Mouse (Mus musculus) spleen, adult 18-20 months (tissue): ENCODE measurements around the gene Map3k15.
A peak's percentile ranks its signal among the peaks of the same experiment; 100 is the strongest.

Experiments used
- DNase-seq, 2 experiments: peaks; one replicate each; pipeline ENCODE4 v3.0.0; 2022; ENCODE audit warnings: mixed read lengths in 2 of 2

Map3k15 gene

DNA sequence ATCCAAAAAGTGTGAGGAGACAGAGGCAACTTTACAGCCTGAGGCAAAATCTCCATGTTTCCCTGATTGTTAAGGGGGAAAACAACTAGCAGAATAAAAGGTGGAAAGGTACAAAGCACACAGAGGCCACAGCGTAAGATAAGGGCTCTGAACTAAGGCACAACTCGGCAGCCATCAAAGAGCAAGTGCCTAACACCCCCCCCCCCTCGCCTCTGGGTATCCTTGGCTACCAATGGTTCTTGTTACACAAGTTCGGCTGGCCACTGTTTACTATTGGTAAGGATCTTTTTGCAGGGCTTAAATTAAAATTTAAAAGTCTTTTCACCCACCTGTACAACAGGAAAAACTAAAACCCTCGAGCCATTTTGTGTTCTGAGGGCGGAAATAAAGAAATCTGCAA is 147.5 kb downstream of the Map3k15 start:
- no peak for DNase-seq

DNA sequence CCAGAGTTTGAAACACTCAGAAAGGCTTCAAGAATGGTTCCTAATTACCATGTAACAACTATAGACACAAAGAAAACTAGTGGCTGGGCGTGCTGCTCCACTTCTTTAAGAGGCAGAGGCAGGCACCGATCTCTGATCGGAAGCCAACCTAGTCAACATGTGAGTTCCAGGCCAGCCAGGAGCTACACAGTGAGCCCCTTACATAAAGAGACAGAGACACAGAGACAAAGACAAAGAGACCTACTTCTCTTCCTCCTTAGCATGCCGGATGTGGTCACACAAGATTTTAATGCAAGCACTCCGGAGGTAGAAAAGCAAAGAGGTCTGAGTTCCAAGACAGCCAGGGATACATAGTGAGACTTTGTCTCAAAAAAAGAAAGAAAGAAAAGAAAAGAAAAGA is 147.9 kb downstream of the Map3k15 start:
- peak in 1 of 2 experiments; percentile 9 for DNase-seq

DNA sequence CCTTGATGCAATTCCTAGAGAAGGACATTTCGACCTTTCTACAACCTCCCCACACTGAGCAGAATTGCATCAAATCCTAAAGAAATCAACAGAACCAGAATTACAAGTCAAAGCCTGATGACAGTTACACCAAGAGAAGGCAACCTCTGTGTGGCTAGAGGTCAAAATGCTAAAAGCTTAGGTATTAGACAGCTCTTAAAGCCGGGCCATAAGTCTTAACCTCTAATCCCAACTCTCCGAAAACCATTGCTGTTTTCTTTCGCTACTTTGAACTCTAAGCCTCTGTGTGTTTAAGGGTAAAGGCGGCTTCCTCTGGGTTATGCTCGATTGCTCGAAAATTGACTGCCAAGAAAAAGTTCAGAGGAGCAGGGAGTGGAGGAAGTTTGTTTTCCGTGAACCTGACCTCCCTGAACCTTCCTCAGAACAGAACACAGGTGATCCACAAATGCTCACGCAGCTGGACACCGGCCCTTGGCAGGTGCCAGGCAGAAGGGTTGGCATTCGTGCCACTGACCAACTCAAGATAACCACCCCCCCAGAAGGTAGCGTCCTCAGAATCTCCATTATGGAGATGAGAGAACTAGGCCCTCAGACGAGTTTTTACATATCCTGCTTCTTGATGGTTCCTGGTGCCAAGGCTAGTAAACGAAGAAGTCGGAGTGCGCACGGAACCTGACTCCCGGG is 149.1 kb downstream of the Map3k15 start:
- DNase-seq = no peak

DNA sequence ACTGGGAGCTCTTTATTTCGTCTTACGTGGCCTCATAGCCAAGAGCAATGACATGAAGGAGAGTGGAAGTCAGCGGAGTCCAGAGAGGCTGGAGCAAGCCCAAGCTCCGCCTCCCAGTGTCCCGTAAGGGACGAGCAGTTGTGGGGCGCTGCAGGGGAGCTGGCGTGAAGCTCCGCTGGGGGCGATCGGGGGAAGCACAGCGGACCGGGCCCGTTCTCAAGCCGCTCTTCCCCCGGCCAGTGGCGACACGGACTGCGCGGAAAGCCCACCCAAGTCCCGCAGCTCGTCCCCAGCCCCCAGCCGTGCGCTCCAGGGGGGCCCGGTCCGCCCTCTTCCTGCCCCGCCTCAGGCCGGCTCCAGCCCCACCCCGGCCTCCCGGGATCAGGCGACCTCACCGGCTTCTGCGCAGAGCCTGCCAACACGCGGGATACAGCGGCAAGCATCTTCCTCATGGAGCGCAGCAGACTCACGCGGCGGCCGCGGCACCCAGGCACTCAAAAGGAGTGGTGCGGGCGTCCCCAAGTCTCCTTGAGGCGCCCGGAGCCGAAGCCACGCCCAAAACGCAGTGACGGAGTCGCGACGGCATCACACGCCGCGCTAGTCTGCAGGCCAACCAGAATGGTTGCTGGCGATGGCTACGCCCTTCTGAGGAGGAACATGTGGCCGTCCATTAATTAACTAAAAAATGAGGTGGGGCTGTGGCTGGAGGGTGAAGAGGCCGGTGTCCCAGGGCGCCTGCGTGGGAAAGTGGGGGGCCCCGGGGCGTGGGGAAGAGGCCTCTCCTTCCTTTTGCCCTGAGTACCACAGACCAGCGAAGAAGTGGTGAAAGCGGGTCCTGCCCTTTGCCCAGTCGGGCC is 149.9 kb downstream of the Map3k15 start, which contains the start of gene Pdha1:
Gene Pdha1 (minus strand): TSS at position 553 of the 857 bp plus-strand sequence.
- DNase-seq = peak; percentile 75 to 77

DNA sequence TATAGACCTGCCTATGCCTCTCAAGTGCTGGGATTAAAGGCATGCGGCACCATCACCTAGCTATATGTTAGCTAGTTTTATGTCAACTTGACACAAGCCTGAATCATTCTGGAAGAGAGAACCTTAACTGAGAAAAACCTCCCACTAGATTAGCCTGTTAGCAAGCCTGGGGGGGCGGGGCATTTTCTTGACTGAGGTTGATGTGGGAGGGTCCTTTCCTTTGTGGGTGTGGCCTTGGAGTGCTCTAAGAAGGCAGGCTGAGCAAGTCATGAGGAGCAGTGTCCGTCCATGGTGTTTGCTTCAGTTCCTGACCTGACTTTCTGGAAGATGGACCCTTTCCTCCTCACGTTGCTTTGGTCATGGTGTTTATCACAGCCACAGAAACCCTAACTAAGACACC is 158.6 kb downstream of the Map3k15 start:
- no peak for DNase-seq

DNA sequence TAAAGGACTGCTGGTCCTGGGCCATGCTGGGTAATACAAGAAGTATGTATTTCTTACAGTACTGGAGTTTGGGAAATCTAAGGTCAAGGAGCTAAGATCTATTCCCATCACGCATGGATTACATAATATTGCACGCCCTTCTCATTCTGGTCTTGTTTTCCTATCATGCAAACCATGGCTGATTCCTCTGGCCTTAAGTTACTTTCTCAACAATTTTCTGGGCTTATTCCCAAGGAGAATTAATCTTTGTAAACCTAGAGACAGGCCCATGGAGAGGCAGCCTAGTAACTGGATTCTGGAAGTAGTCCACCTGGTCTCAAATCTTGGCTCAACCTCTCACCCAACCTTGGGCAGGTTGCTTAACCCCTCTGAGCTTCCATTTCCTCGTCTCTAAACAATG is 159.2 kb downstream of the Map3k15 start:
- no peak for DNase-seq

DNA sequence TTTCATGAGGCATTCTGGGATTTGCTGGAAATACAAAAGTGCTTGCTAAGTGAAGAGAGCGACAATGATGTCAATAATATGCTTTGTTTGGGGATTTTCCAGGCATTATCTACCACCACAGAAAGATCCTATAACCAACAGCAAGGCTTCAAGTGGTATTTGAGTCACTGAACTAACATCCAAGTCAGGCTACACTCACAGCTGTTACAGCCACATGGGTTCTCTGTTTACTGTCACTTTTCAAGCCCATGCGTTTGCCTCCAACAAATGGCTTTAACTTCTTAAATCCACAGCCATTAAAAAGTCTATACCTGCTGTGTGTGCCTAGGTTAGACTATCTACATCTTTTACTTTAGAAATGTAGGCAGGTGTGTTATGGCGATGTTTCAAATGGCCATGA is 160.6 kb downstream of the Map3k15 start:
- no peak for DNase-seq

DNA sequence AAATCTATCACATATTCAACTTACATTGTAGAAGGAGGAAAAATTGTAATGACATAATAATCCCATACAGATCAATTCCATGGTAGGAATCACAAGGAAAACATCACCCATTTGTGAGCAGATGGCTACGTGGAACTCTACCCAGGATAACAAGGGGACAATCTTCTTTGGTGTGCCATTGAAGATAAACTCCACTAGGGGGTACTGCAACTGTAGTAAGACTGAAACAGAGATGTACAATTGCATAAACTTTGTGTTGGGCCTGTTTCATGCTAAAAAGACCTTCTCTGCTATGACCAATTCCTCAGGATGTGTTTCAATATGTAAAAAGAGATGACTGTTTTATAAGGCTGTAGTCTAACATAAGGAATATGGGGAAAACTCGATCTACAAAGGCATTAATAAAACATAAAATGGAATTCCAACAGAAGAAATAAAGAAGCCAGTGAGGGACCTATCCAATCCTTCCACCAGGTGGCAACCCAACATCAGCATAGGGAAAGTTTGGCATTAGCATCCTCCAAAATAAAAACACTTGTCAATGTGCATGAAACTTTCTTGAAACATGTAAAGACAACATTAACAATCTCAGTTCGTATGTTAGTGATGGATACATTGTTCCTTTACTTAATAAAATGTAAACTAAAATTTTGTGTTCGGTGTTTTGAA is 165.0 kb downstream of the Map3k15 start:
- no peak for DNase-seq

DNA sequence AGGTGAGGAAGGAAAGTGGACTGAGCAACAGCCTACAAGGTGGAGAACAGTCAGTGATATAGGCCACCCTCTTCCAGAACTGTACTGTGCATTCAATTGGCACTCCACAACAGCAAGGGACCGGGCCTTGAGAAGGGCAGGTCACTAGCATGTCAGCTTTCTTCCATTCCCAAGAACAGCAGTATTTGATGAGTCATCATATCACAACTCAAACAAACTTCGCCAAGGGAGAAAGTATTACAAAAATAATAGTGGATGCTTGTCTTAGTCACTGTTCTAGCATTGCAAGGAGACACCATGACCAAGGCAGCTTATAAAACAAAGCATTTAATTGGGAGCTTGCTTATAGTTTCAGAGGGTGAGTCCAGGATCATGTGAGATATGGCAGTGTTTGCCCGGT is 176.0 kb downstream of the Map3k15 start:
- no peak for DNase-seq

DNA sequence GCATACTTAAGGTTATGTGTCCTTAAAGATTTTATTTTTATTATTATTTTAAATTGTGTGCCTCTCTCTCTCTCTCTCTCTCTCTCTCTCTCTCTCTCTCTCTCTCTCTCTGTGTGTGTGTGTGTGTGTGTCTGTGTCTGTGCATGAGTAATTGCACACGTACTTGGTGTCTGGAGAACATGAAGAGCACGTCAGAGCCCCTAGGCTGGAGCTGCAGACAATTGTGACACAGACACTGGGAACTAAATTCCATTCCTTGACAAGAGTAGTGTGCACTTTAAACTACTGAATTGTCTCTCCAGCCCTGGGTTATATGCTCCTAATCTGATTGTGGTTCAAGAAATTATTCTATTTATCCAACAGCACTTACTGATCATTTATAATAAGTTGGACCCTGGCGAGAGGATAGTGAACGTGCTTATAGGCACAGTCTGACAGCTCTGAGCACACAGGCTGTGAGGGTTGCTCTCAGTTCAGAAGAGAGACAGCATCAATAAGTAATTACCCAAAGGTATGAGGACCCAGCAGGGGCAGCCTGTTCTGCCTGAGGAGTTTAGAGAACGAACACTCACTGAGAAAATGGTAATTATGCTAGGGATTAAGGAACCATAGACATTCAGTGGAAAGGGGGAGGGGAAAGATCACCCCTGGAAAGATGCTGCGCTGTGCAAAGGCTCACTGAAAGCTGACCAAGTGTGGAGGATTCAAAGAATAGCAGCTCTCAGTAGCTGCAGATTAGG is 178.2 kb downstream of the Map3k15 start:
- DNase-seq = no peak

DNA sequence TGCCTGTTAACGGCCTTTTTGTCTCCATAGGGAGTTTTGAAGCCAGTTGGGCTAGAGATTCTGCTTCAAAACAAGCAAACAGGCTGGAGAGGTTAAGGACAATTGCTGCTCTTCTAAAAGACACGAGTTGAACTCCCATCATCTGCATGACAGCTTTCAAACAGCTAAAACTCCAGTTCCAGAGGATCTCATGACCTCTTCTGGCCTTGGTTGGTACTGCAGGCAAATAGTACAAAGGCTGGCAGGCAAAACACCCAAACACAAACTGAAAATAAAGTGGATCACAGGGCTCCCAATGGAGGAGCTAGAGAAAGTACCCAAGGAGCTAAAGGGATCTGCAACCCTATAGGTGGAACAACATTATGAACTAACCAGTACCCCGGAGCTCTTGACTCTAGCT is 181.9 kb downstream of the Map3k15 start:
- DNase-seq = peak in 1 of 2 experiments; percentile 61
